Mouse (Mus musculus) cerebellum, adult 8-10 months (tissue): ENCODE results near the gene Ank2.
A peak's percentile ranks its signal among the peaks of the same experiment; 100 is the strongest.

ENCODE experiments used
- DNase-seq: peaks from one replicate; pipeline ENCODE4 v3.0.0; 2022

The Ank2 gene

GRCm38 (mm10) chr3:127282277-127282676, 216.9 kb downstream of the Ank2 start:
- no peak for DNase-seq

- no peak for DNase-seq
These were observed 217.8 kb downstream of the Ank2 start for GRCm38 (mm10) chr3:127281390-127281789.

DNA sequence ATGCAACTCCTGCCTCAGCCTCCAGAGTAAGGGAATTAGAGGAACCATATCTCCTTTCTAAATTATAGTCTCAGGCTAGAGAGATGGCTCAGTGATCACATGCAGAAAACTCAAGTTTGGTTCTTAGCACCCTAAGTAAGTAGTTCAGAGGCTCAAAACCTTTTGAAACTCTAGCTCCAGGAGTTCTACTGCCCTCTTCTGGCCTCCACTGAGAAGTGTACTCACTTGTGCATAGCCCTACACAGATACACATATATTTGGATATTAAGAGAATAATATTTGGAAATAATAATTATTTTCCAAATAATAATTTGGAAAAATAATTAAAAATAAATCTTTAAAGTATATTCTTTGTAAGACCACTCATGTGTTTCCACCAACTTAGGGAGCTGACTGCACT, 218.8 kb downstream of the Ank2 start:
- no peak for DNase-seq

GRCm38 (mm10) chr3:127275953-127276352, 223.2 kb downstream of the Ank2 start:
- no peak for DNase-seq

- DNase-seq = no peak
These were observed 226.3 kb downstream of the Ank2 start for GRCm38 (mm10) chr3:127272801-127273200.

- DNase-seq = no peak
These were observed 229.5 kb downstream of the Ank2 start for GRCm38 (mm10) chr3:127269616-127270015.

DNA sequence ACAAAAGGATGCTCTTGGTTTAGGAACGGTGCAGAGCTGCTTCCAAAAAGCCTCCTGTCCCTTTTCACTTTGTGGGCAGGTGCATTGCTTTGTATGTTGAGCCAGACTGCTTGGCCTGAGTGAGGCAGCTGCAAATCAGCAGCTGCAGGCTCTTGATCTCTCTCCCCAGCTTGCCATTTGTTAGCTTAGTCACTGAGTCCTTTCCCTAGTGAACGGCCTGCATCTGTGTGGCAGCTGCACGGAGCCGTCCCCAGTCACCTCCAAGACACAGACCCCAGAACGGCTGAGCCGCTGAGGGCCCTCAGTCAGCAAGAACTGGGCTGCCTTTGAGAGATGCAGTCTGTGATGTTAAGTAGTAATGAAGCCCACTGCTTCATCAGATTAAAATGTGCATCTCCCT, 231.3 kb downstream of the Ank2 start:
- DNase-seq = no peak

DNA sequence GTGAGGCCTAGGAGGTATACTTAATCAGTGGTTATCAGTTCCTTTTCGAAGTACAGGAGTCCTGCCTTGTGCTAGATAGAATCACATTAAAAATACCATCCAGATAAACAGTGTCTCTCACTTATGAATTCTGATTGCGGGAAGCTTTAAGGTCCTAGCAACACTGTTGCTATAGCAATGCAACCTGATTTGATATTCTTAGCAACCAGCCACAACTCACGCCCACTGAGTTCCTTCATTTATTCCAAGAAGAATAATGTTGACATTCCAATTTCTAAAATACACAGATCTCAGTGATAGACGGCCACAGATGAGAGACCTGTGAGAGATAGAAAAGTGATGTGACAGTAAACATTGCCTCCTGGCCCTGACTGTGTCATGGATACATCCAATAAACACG, 233.4 kb downstream of the Ank2 start:
- DNase-seq = no peak

- DNase-seq = no peak
These were observed 234.0 kb downstream of the Ank2 start for GRCm38 (mm10) chr3:127265182-127265581.

DNA sequence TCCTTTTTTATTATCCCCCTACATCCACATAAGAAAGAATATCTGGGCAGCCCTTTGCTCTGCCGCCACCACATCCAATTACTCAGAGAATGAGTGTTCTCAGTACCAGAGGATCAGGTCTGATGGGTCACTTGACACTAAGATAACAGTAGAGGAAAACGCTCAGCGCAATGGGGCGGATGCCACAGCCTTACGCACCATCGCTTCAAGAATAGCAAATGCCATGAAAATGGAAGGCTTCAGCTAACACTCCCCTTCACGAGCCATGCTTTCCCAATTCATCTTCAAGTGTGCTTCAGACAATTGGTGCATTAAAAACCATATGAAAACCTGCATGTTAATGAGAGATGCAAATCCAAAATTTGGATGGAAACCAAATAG, 238.4 kb downstream of the Ank2 start:
- DNase-seq = no peak

- no peak for DNase-seq
These were observed 239.0 kb downstream of the Ank2 start for GRCm38 (mm10) chr3:127260007-127260785.

GRCm38 (mm10) chr3:127258466-127259075, 240.6 kb downstream of the Ank2 start:
- peak; percentile 17 for DNase-seq

DNA sequence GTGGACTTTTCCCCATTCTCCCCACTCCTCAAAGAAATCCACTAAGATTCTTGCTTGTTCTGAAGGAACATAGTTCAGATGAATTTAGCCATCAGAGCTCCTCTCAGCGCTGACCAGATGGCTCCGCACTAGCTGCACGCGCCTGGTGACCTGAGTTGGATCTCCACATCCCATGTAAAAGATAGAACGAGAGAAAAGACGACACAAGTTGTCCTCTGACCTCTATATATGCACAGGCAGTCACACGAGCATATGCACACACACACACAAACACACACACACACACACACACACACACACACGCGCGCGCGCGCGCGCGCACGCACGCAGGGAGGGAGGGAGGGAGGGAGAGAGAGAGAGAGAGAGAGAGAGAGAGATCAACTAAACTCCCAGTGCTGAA, 241.2 kb downstream of the Ank2 start:
- DNase-seq = peak; percentile 53

DNA sequence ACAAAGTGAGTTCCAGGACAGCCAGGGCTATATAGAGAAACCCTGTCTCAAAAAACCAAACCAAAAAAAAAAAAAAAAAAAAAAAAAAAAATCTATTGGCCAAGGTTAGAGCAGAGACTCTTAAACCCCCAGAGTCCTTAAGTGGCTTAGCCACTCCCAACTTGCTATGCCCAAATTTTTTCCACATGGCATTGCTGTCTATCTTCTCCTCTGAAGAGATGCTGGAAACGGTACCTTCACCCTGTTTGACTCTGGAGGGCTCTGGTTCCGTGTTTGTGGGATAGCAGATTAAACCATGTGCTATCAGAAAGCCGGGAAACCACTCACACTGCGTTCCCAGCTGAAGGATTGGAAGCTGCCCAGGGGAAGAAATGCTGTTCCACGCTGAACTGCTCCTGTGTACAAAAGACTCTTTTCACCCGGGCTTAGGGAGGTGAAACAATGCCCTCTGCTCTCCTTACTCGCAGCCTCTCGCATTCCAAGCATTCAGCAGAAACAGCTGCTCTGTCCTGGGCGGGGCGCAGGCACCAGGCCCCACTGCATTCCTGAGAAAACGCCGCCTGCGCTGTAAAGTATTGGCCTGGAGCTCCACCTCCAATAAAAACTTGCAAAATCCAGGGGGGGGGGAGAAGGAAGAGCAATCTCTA, 241.7 kb downstream of the Ank2 start:
- DNase-seq = peak; percentile 49

DNA sequence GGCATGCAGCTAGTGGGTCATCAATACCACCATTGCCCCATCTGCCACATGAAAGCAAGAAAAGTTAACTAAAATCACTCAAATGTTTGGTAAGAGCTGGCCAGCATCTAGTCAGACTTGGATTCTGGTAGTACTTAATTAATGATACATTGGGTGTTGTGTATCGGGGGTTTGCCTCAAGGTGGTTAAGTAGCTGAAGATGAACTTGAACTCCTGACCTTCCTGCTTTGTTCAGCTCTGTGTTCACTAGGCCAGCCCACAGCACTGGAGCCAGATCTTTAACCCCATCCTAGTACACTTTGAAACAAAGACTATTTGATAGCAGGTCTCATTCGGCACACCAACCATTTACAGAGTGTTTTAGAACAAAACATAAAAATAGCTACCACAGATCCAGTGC, 242.5 kb downstream of the Ank2 start:
- no peak for DNase-seq

- DNase-seq = no peak
These were observed 248.2 kb downstream of the Ank2 start for GRCm38 (mm10) chr3:127250930-127251329.

GRCm38 (mm10) chr3:127248611-127249010, 250.5 kb downstream of the Ank2 start:
- no peak for DNase-seq

- no peak for DNase-seq
These were observed 252.0 kb downstream of the Ank2 start for GRCm38 (mm10) chr3:127246989-127247708.

DNA sequence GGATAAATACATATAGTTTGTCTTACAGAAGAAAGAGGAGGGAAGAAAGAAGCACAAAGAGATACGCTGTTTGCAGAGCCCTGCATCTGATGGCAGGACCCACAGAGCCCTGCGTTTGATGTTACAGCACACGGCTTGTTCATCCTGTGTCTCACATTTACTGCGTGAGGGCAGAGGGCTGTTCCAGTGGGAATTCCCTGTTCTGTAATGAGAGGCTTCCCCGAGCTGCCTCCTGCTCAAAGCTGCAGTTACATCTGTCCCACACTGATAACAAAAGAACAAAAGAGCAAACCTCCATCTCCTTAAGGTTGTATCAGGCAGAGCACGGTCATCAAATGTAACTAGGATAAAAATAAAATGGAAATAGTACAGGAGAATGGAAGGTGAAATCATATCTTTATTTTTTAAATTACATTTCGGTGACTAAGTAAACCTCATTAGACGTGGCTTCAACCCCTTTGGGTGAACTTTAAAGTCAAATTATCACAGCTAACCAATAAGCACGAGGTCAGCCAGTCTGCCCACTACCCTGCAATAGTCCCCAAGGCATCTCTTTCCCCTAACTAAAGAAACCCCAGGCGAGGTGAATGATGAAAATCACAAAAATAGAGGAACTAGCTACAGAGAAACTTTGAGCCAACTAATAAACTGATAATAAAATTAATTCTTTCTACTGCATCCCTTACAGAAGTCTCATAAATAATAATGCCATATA, 255.1 kb downstream of the Ank2 start:
- DNase-seq = no peak

DNA sequence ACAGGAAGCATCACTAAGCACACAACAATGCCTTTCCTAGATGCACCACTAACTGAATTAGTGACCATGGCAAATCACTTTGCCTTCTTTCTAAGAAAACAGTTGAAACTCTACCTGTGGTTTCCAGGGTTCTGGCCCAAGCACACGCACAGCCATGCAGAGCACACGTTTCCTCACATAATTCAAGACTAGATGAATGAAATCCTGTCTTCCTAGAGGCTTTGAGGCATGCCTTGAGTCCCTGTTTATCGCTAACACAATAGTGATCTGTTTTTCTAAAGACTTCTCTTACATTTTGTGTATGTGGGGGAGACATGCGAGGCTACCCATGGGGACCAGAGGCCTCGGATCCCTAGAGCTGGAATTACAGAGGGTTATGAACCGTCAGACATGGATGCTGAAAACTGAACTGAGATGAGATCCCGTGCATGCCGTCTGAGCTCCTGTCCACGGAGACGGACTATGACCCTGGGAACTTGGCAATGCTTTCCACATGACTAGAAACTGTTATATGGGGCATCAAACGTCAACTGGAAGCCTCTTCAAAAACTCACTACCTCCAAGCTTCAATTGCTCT, 256.8 kb downstream of the Ank2 start:
- no peak for DNase-seq

- no peak for DNase-seq
These were observed 263.9 kb downstream of the Ank2 start for GRCm38 (mm10) chr3:127235271-127235670.
